Mouse (Mus musculus) layer of hippocampus, adult 2 months (tissue): Measurements from ENCODE around the gene Mcoln2. TPM values are rescaled to one million over a fixed set of nuclear protein-coding genes. Genes with fewer than 3 reads are reported as not detected.
A peak's percentile ranks its signal among the peaks of the same experiment; 100 is the strongest.

ENCODE experiments used
- DNase-seq, 2 experiments: peaks; one replicate each; pipeline ENCODE4 v3.0.0; 2022; ENCODE audit warnings: low spot score in 2 of 2
- H3K27ac ChIP-seq: fragments of 200-600 bp; 2 replicates; pipeline ENCODE4 v1.8.1; 2022
- H3K4me3 ChIP-seq: fragments of 200-600 bp; 2 replicates; pipeline ENCODE4 v1.8.1; 2022; ENCODE audit warnings: mild to moderate bottlenecking
- CTCF ChIP-seq: fragments of 200-600 bp; conservative IDR thresholded peaks from 2 replicates; pipeline ENCODE4 v1.8.1; 2022; ENCODE audit warnings: antibody characterized with exemption, mild to moderate bottlenecking, moderate library complexity
- total RNA-seq, 2 experiments: library from RNA; stranded (reverse); gene quantifications; 2 replicates each; pipeline ENCODE4 v1.2.3; 2021

Mcoln2 gene
- total RNA-seq, 2 experiments from 2014 or later, result not detected

DNA sequence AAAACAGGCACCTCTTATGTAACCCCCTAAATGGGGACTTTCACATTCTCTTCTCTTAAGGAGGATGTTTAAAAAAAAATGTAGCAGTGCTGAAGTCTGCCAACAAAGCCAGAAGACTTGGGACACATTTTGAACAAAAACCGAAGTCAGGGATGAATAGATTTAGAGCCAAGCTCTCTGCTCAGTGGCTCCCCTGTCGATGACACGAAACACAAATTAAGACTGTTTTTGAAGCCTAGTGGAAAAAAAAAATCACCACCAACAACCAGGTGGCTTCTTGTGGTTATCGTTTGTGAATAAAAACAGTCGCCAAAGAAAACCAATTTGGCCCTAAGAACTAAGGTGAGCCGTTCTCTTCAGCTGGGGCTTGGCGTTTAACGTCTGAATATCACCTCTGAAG, 2.7 kb downstream of the Mcoln2 start:
- TF ChIP-seq CTCF, result peak; percentile 23
- H3K27ac ChIP-seq, result no peak overlapping the region
- DNase-seq, result no peak
- no peak overlapping the region for H3K4me3 ChIP-seq

- TF ChIP-seq CTCF, result no peak
- no peak overlapping the region for H3K4me3 ChIP-seq
- no peak for DNase-seq
- no peak overlapping the region for H3K27ac ChIP-seq
Measured at GRCm38 (mm10) chr3:146152913-146153312, 3.3 kb downstream of the Mcoln2 start.

- no peak for TF ChIP-seq CTCF
- no peak overlapping the region for H3K4me3 ChIP-seq
- no peak for DNase-seq
- no peak overlapping the region for H3K27ac ChIP-seq
Measured at GRCm38 (mm10) chr3:146153862-146154611, 4.4 kb downstream of the Mcoln2 start.

GRCm38 (mm10) chr3:146155628-146156576, 6.3 kb downstream of the Mcoln2 start:
- no peak overlapping the region for H3K27ac ChIP-seq
- no peak overlapping the region for H3K4me3 ChIP-seq
- TF ChIP-seq CTCF, result no peak
- DNase-seq, result no peak

DNA sequence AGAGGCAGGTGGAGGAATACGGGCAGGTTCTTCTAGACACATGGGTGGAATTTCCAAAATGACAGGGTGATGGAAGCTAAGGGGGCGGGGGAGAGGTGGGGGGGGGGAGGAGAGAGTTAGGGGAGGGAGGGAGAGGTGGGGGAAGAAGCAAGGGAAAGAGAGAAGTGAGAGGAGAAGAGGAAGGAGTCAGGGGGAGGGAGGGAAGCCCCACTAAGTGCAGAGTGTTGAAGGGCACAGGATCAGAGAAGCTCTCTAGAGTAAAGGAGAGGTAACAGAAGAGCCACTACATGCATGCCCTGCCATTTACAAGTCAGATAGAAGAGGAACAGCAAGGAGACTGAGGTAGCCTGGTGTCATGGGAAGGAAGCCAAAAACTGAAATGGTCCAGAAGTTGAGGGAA, 7.2 kb downstream of the Mcoln2 start:
- Histone ChIP-seq H3K27ac (no peak overlapping the region), H3K4me3 (no peak overlapping the region)
- TF ChIP-seq CTCF, result no peak
- DNase-seq, result no peak

- no peak overlapping the region for H3K27ac ChIP-seq
- no peak overlapping the region for H3K4me3 ChIP-seq
- DNase-seq, result no peak
- no peak for TF ChIP-seq CTCF
Measured at GRCm38 (mm10) chr3:146158039-146158438, 8.4 kb downstream of the Mcoln2 start.

GRCm38 (mm10) chr3:146159360-146159759, 9.7 kb downstream of the Mcoln2 start:
- no peak for TF ChIP-seq CTCF
- no peak overlapping the region for H3K4me3 ChIP-seq
- H3K27ac ChIP-seq, result no peak overlapping the region
- no peak for DNase-seq

GRCm38 (mm10) chr3:146162197-146162596, 12.6 kb downstream of the Mcoln2 start:
- TF ChIP-seq CTCF, result no peak
- no peak overlapping the region for H3K4me3 ChIP-seq
- H3K27ac ChIP-seq, result no peak overlapping the region
- no peak for DNase-seq

DNA sequence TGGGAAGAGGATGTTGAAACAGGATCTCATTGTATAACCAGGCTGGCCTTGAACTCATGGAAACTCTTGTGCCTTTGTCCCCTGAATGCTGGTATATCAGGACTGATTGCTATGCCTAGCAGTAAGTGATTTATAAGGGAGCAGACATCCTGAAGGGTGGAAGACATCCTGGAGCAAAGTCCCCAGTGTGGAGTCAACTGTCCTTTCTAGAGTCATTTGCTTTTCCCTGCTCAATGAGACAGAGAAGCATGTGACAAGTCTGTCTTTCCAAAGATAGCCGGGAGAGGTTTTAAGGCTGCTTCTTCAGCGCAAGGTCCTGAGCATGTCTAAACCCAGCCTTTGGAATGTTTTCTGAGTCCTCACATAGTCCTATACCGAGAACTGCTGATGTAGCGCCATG, 19.7 kb downstream of the Mcoln2 start:
- Histone ChIP-seq H3K27ac (no peak overlapping the region), H3K4me3 (no peak overlapping the region)
- DNase-seq, result no peak
- TF ChIP-seq CTCF, result no peak

DNA sequence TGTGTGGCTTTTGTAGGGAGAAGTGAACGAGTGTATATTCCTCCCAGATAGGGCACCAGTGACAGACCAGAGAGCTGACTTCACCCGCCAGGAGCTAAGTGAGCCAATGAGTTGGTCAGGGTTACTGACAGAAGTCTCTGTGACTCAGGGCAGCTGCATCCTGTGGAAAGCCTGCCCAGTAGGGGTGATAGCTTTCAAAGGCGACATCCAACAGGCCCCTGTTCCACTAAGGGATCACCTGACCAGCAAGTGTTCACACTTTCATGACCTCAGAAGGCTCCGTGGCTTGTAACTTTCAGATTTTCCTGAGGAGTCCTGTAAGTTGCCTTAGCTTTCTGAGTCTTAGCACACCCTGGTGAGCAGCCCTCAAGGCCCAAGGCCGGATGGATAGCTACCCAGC, 23.4 kb downstream of the Mcoln2 start:
- TF ChIP-seq CTCF, result no peak
- no peak overlapping the region for H3K4me3 ChIP-seq

DNA sequence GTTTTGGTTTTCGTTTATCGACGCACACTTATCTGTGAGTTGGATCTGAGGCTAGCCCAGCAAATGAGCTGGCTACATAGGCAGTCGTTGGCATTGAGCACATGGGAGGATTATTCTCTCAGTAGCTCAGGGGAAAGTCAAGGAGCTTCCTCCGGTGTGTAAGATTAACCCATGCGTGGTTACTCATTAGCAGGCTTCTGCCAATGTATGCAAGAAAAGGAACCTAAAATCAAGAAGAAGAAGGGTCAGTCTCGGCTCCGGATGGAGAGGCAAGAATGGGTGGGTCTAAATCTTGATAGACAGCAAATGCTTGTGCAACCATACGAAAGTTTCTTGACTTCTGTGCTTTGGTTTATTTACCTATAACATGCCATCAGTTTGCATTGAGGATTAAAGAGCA, 24.6 kb downstream of the Mcoln2 start:
- no peak for TF ChIP-seq CTCF
- H3K27ac ChIP-seq, result no peak overlapping the region
- no peak for DNase-seq
- H3K4me3 ChIP-seq, result no peak overlapping the region

More for the DNA sequence above, 23.4 kb downstream of the Mcoln2 start:
- DNase-seq, result no peak
- no peak overlapping the region for H3K27ac ChIP-seq

DNA sequence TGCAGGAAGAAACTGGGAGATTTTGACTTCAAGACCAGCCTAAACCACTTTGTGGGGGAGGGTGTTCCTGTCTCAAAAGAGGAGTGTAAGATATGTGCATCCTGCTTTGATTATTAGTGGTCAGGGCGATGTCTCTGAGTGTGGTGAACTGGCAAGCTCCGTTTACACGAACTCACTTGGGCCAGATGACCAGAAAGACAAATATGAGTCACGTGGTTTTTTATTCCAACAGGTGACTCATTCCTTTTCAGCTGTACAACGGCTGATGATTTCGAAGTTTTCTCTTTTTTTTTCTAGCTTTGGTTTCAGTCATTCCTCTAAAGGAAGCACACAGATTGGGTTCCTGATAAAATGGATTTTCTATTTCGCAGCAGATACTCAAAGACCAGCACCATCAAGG, 27.7 kb downstream of the Mcoln2 start:
- no peak for DNase-seq
- H3K4me3 ChIP-seq, result no peak overlapping the region
- no peak for TF ChIP-seq CTCF
- no peak overlapping the region for H3K27ac ChIP-seq
